Mouse (Mus musculus) gastrocnemius, postnatal 36 days (tissue): ENCODE measurements at regions not wholly inside any gene's neighbourhood (a gene's known extent, or its start where the extent isn't known, plus 50 kb on each side); places are given as distances from the start of the nearest gene placed in this dataset.
A peak's percentile ranks its signal among the peaks of the same experiment; 100 is the strongest.

Experiments
- DNase-seq, 2 experiments: peaks; one replicate each; pipeline ENCODE4 v3.0.0; 2022
- intact Hi-C: fragments of 180-260 bp; cut with DNase I; formaldehyde crosslinking; loops from one replicate; pipeline ENCODE4 v1.15.1; 2025

DNA sequence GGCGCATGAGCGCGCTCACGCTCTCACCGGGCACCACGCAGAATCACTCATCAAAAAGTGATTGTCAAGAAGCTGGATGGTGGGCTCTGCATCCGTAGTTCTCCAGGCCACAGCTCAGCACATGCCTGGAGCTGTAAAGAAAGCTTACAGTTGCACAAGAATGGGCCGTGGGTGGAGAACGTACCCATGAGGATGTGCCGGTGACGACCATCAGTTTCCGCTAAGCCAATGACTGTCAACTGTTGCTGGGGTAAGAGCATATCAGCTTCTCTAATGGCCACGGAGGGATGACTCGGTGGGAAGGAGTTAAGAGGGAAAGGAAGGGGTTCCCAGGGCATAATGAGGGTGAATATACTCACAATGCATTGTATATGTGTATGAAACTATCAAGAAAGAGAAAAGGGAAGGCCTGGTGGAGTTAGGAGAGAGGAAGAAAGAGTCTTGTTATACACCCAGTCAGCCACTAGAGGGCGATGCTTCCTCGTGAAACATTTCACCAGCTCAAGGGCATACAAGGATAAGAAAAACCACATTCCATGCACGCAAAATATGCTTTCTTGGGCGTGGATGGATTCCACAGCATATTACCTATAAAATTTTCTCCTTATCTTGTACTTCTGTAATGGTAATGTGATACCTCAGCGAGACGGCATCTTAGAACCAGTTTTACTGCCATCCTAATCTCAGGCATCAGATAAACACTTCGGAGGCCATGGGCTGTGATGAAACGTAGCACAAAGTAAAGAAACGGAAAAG is 50.4 kb upstream of the Plet1 start:
- intact Hi-C loops: loop anchor here (5.0 to 10.0 kb wide), 2 partner anchors 88 to 291 kb away; partner anchors contain the start of gene Dixdc1
- DNase-seq: peak in 1 of 2 experiments; percentile 36
